Mouse (Mus musculus) liver, embryonic 14.5 days (tissue): ENCODE results near the gene Zdhhc7. TPM values are rescaled to one million over a fixed set of nuclear protein-coding genes. Genes with fewer than 3 reads are reported as not detected.

Experiments
- ATAC-seq: fragments of 200-750 bp; cut with Nextera tagmentation; 2 replicates; pipeline ENCODE4 v1.8.0; 2017; ENCODE audit warnings: moderate number of reproducible peaks, mild to moderate bottlenecking, moderate library complexity; ENCODE audit not compliant: insufficient read depth
- DNase-seq, 3 experiments: peaks; one replicate each; pipeline ENCODE4 v3.0.0-alpha.2; 2012 to 2013; ENCODE audit warnings: low read depth in 3 of 3, low spot score in 3 of 3
- H3K27ac ChIP-seq: fragments of 300-500 bp; sonication (generic); 2 replicates; pipeline ENCODE4 v1.5.1; 2014; ENCODE audit warnings: moderate library complexity, mild to moderate bottlenecking, control low read depth, inconsistent platforms
- H3K27me3 ChIP-seq: fragments of 300-500 bp; sonication (generic); 2 replicates; pipeline ENCODE4 v1.6.1; 2014; ENCODE audit warnings: mild to moderate bottlenecking, low read length, moderate library complexity; ENCODE audit not compliant: control insufficient read depth, insufficient read depth
- H3K36me3 ChIP-seq: fragments of 300-500 bp; sonication (generic); replicated peaks from 2 replicates; pipeline ENCODE4 v1.6.1; 2014; ENCODE audit warnings: low read depth; ENCODE audit not compliant: control insufficient read depth, insufficient read depth
- H3K4me1 ChIP-seq, 2 experiments: fragments of 200-500 bp in 1 of 2; fragments of 300-500 bp in 1 of 2; sonication (generic) in 1 of 2; replicated peaks; 2 replicates each; pipeline ENCODE4 v1.6.1; 2012 to 2014; ENCODE audit warnings: antibody characterized with exemption in 1 of 2, inconsistent platforms in 1 of 2, low read length in 1 of 2; ENCODE audit not compliant: control insufficient read depth in 2 of 2, insufficient read depth in 2 of 2
- H3K4me2 ChIP-seq: fragments of 300-500 bp; sonication (generic); 2 replicates; pipeline ENCODE4 v1.6.1; 2014; ENCODE audit warnings: low read depth, mild to moderate bottlenecking, control low read depth, moderate library complexity
- H3K4me3 ChIP-seq, 2 experiments: fragments of 200-500 bp in 1 of 2; fragments of 300-500 bp in 1 of 2; sonication (generic) in 1 of 2; 2 replicates each; pipeline ENCODE4 v1.5.1; 2012 to 2014; ENCODE audit warnings: low read depth in 2 of 2, low read length in 2 of 2, mild to moderate bottlenecking in 2 of 2, control low read depth in 1 of 2, inconsistent platforms in 1 of 2, moderate library complexity in 1 of 2; ENCODE audit not compliant: insufficient read depth in 1 of 2
- H3K9ac ChIP-seq: fragments of 300-500 bp; sonication (generic); replicated peaks from 2 replicates; pipeline ENCODE4 v1.6.1; 2014; ENCODE audit warnings: mild to moderate bottlenecking, control low read depth, moderate library complexity
- H3K9me3 ChIP-seq: fragments of 300-500 bp; sonication (generic); 2 replicates; pipeline ENCODE4 v1.6.1; 2016; ENCODE audit warnings: low read length, mixed read lengths; ENCODE audit not compliant: control insufficient read depth
- CTCF ChIP-seq: IDR thresholded peaks from 2 replicates; pipeline ENCODE4 v1.5.1; 2016; ENCODE audit warnings: antibody characterized with exemption, low read depth, control low read depth
- EP300 ChIP-seq: IDR thresholded peaks from 2 replicates; pipeline ENCODE4 v1.6.1; 2016; ENCODE audit warnings: antibody characterized with exemption, low read depth
- WGBS: fragments of 180-500 bp; shearing (Covaris S2); extraction: QIAGEN DNeasy Blood & Tissue Kit; methylation state at CpG from one replicate; pipeline ENCODE4 v1.1.7; 2014; ENCODE audit not compliant: insufficient replicate concordance; 5-methylcytosine and 5-hydroxymethylcytosine counted together
- polyA plus RNA-seq, 2 experiments: library from polyadenylated mRNA; depleted of rRNA in 1 of 2; stranded (reverse) in 1 of 2; unstranded in 1 of 2; fragments of >200 nt; fragmentation: Nextera tagmentation in 1 of 2; extraction: Ambion mirVana in 1 of 2; gene quantifications; 2 replicates each; pipeline versions ENCODE4 v1.2.1 to v1.2.3; 2012 to 2014

Gene Zdhhc7
- polyA plus RNA-seq, 2 experiments: 9.2 to 12.2 TPM

DNA sequence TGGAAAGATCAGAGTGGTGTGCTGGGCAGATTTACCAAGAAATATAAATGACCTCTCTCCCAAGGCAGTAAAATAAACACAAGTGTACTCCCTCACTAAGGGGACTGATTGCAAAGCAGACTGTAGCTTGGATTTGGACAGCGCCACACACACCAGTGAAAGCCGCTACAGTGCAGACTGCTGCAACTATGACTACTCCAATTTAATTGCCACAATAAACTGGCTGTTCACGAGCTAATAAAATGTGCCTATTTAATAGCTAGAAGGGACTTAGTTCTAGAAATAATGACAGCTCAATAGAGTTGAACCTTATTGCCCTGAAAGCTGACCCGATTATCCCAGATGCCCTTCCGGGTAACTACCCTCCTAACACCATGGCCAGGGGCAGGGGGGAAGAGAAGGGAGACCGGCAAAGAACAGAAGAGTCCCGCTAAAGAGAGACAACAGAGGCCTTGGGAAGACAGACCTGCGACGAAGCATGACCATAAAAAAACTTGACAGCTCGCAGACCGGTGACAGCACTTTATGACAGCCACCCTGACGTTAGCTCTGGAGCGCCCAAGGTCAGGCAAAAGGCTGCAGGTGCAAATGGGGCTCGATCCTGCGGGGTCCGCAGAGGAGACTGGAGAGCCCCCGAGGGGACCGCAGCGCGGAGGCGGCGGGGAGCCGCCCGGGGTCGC is 754 bp downstream of the Zdhhc7 start:
- peaks cover 9 to 11% of the 10 kb centered on the region in 2 experiments for H3K4me1 ChIP-seq
- peak overlapping the region; percentile 75 for H3K9ac ChIP-seq
- peak overlapping the region; percentile 74 to 89 for H3K4me3 ChIP-seq
- H3K27ac ChIP-seq: no peak overlapping the region
- no peaks in the 10 kb centered on the region for H3K9me3 ChIP-seq
- ATAC-seq: peak; percentile 5; the same call in 1 of the 2 replicates
- no peaks in the 10 kb centered on the region for H3K36me3 ChIP-seq
- TF ChIP-seq EP300: no peak
- TF ChIP-seq CTCF: no peak
- DNase-seq: no peak
- peak overlapping the region; percentile 76 for H3K4me2 ChIP-seq
- H3K27me3 ChIP-seq: no peaks in the 10 kb centered on the region
- WGBS: 5% methylated on average over 25 of the region's 25 CpGs

DNA sequence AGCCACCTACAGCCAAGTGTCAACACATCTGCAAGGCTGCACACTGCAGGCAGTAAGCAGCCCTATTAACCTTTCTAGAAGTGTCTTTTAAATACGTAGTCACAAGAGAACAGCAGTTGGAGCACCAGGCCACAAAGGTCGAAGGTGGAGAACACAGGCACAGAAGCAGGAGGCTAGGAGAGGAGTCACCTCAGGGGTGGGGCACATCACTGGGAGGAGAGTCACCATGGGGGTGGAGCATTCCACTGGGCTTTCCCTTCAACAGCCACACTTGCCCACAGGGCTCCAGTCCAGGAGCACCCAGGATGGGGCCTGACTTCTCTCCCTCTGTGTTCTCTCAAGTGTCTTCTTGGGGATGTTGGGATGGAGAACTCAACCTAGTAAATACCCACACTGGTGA is 4.8 kb downstream of the Zdhhc7 start:
- DNase-seq (no peak), ATAC-seq (0 out of 2 replicates have a peak, but pooled peaks have one; percentile 11)
- WGBS: 57% methylated on average over 2 of the region's 2 CpGs
- H3K4me3 ChIP-seq: no peak overlapping the region
- no peak overlapping the region for H3K4me2 ChIP-seq
- H3K36me3 ChIP-seq: peaks cover 6% of the 10 kb centered on the region
- TF ChIP-seq EP300: no peak
- no peak for TF ChIP-seq CTCF
- no peaks in the 10 kb centered on the region for H3K27me3 ChIP-seq
- no peak overlapping the region for H3K9ac ChIP-seq
- H3K27ac ChIP-seq: no peak overlapping the region
- H3K9me3 ChIP-seq: no peaks in the 10 kb centered on the region
- peaks cover 3 to 5% of the 10 kb centered on the region in 2 experiments; a peak in 2 of 4 replicates for H3K4me1 ChIP-seq

DNA sequence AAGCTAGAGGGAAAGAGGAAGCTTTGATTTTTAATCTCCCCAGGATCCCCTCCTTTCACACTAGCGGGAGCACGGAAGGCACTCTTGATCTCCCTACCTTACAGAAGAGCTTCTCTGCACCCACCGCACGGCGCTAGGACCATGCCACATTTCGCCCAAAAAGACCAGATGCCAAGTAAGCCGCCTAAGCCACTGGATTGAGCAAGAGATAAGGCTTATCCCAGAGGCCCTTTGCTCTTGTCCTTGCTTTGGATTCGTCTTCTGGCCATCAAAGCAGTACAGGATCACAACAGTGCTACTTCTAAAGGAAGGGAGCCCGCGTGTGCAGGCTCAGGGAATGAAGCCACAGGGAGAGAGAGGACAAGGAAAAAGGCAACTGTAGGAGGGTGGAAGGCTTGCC is 6.5 kb downstream of the Zdhhc7 start:
- ATAC-seq: no peak
- no peak for TF ChIP-seq EP300
- TF ChIP-seq CTCF: no peak
- Histone ChIP-seq H3K36me3 (peaks cover 6% of the 10 kb centered on the region), H3K9ac (no peak overlapping the region), H3K27ac (no peak overlapping the region), H3K27me3 (no peaks in the 10 kb centered on the region), H3K4me2 (no peak overlapping the region), H3K4me3 (no peak overlapping the region), H3K4me1 (peaks cover 0 to under 1% of the 10 kb centered on the region in 2 experiments; a peak in 2 of 4 replicates), H3K9me3 (no peaks in the 10 kb centered on the region)
- WGBS: 70% methylated on average over 10 of the region's 10 CpGs
- no peak for DNase-seq

DNA sequence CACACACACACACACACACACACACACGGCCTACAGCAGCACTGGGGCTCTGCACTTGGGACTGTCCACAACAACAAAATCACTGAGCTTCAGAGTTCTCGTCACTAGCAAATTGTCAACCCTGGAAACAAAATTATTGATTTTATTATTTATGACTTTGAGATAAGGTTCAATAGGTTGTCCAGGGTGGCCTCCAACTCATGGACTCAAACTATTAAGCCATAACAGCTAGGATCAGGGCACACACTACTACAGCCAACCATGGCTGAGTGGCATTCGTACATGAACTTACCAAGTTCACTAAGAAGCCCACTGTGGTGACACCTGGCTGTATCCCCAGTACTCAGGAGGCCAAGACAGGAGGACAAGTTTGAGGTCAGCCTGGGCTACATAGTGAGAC is 8.2 kb downstream of the Zdhhc7 start:
- Histone ChIP-seq H3K4me1 (no peaks in the 10 kb centered on the region), H3K36me3 (peaks cover 6% of the 10 kb centered on the region), H3K27ac (no peak overlapping the region), H3K9me3 (no peaks in the 10 kb centered on the region), H3K9ac (no peak overlapping the region), H3K4me3 (no peak overlapping the region), H3K27me3 (no peaks in the 10 kb centered on the region), H3K4me2 (no peak overlapping the region)
- 68% methylated on average over 3 of the region's 3 CpGs for WGBS
- DNase-seq (no peak), ATAC-seq (no peak)
- no peak for TF ChIP-seq EP300
- no peak for TF ChIP-seq CTCF

DNA sequence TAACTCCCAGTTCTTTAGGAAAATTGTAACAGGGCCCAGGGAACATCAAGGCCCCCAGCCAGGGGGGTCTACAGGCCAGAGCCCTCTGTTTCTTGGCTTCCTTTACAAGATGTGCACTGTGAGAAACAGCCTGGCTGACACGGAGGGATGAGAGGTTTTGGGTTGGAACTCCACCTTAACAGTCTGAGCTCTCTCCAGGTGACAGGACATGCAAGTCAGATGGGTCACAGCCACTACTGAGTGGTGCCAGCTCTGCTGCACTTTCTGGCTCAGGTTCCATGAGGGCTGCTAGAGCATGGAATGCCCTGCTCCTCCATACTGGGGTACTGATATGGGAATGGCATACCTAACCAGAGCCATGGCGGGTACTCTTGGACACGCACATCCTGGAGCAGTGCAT is 10.2 kb downstream of the Zdhhc7 start:
- H3K27me3 ChIP-seq: no peaks in the 10 kb centered on the region
- H3K4me3 ChIP-seq: no peak overlapping the region
- H3K9me3 ChIP-seq: no peaks in the 10 kb centered on the region
- no peak overlapping the region for H3K9ac ChIP-seq
- H3K4me2 ChIP-seq: no peak overlapping the region
- DNase-seq (no peak), ATAC-seq (no peak)
- WGBS: 77% methylated on average over 3 of the region's 3 CpGs
- peaks cover 12% of the 10 kb centered on the region for H3K36me3 ChIP-seq
- H3K4me1 ChIP-seq: no peaks in the 10 kb centered on the region
- H3K27ac ChIP-seq: no peak overlapping the region
- TF ChIP-seq CTCF (no peak), EP300 (no peak)
